Comparison of ENCODE assay signal across 8 mouse cellular contexts in genomic region chr4:133277104-133278026, GRCm38 (mm10). TPM values are rescaled to one million over a fixed set of nuclear protein-coding genes. Genes with fewer than 3 reads are reported as not detected.
DNase-seq lines count a peak whose midpoint lies in the region; ATAC-seq and TF ChIP-seq lines count a peak whose summit lies in the region.

Gene Tmem222 (minus strand): TSS chr4:133277792.

- H3K27me3 ChIP-seq in embryonic facial prominence, embryonic 13.5 days = no peaks in the 10 kb centered on the region
- H3K27me3 ChIP-seq in heart, adult 2 months (ENCODE audit: control insufficient read depth, insufficient read depth, low read length) = no peaks in the 10 kb centered on the region
- H3K27me3 ChIP-seq in limb, embryonic 13.5 days = no peaks in the 10 kb centered on the region
- H3K27me3 ChIP-seq in midbrain, embryonic 16.5 days (ENCODE audit: control insufficient read depth, insufficient read depth, low read depth, low read length) = no peaks in the 10 kb centered on the region

- H3K36me3 ChIP-seq in embryonic facial prominence, embryonic 13.5 days = no peaks in the 10 kb centered on the region
- H3K36me3 ChIP-seq in heart, adult 2 months (ENCODE audit: control insufficient read depth, insufficient read depth, low read length) = no peaks in the 10 kb centered on the region
- peaks cover 25% of the 10 kb centered on the region; the same call in 1 of the 2 replicates for H3K36me3 ChIP-seq in limb, embryonic 13.5 days
- H3K36me3 ChIP-seq in midbrain, embryonic 16.5 days (ENCODE audit: control insufficient read depth, insufficient read depth, low read length) = no peaks in the 10 kb centered on the region

- peak; percentile 85 for TF ChIP-seq EP300 in heart, adult 2 months (IDR thresholded peaks at IDR 0.05; ENCODE audit: insufficient read depth, low read depth, low read length)

- WGBS in embryonic facial prominence, embryonic 13.5 days = under 1% methylated on average over 73 of the region's 73 CpGs
- WGBS in heart, adult 2 months = under 1% methylated on average over 73 of the region's 73 CpGs
- WGBS in limb, embryonic 13.5 days = under 1% methylated on average over 73 of the region's 73 CpGs
- under 1% methylated on average over 73 of the region's 73 CpGs for WGBS in midbrain, embryonic 16.5 days

- peak; percentile 94 for DNase-seq in 3134 (ENCODE audit: extremely low read depth, insufficient read length, low spot score)
- DNase-seq in adrenal gland, postnatal 36 days = peak; percentile 96
- peak; percentile 96 to 98 for DNase-seq in heart, adult 2 months
- DNase-seq in kidney, adult 8-10 months = peak; percentile 95 to 97
- DNase-seq in spleen, postnatal 10 days (ENCODE audit: low spot score in 2 of 2) = peak; percentile 94 to 96

- peak within 1 kb of the TSS; percentile 91 for H3K9ac ChIP-seq in embryonic facial prominence, embryonic 13.5 days
- H3K9ac ChIP-seq in heart, adult 2 months (ENCODE audit: low read depth, low read length) = peak within 1 kb of the TSS; percentile 83
- peak within 1 kb of the TSS; percentile 91 for H3K9ac ChIP-seq in limb, embryonic 13.5 days
- H3K9ac ChIP-seq in midbrain, embryonic 16.5 days (ENCODE audit: low read depth, low read length) = peak within 1 kb of the TSS; percentile 92

- ATAC-seq in embryonic facial prominence, embryonic 13.5 days (ENCODE audit: insufficient number of reproducible peaks, insufficient read depth, low FRiP score, low TSS enrichment, low read depth) = peak; percentile 80
- peak; percentile 87 for ATAC-seq in limb, embryonic 13.5 days (ENCODE audit: low FRiP score, low read depth)
- peak; percentile 92 for ATAC-seq in midbrain, embryonic 16.5 days

- no peaks in the 10 kb centered on the region for H3K9me3 ChIP-seq in embryonic facial prominence, embryonic 13.5 days
- H3K9me3 ChIP-seq in limb, embryonic 13.5 days = no peaks in the 10 kb centered on the region
- no peaks in the 10 kb centered on the region for H3K9me3 ChIP-seq in midbrain, embryonic 16.5 days (replicated peaks; ENCODE audit: control insufficient read depth, low read length, poor library complexity, severe bottlenecking)

- peak within 1 kb of the TSS; percentile 72 for H3K4me2 ChIP-seq in embryonic facial prominence, embryonic 13.5 days
- H3K4me2 ChIP-seq in limb, embryonic 13.5 days (replicated peaks) = peak within 1 kb of the TSS; percentile 82
- H3K4me2 ChIP-seq in midbrain, embryonic 16.5 days (ENCODE audit: low read length) = peak within 1 kb of the TSS; percentile 72

- no peak for TF ChIP-seq CTCF in heart, adult 2 months (IDR thresholded peaks at IDR 0.05)

- H3K4me3 ChIP-seq in embryonic facial prominence, embryonic 13.5 days = peak within 1 kb of the TSS; percentile 75
- H3K4me3 ChIP-seq in heart, adult 2 months = peak within 1 kb of the TSS; percentile 85
- H3K4me3 ChIP-seq in limb, embryonic 13.5 days = peak within 1 kb of the TSS; percentile 87
- peak within 1 kb of the TSS; percentile 92 for H3K4me3 ChIP-seq in midbrain, embryonic 16.5 days (ENCODE audit: low read depth, low read length)

- intact Hi-C loops in heart, adult 2 months (cut with DNase I) = loop anchor here (2.0 kb wide), 1 partner anchor 61 kb away; no protein-coding TSS in a partner anchor

- peaks cover 36% of the 10 kb centered on the region for H3K4me1 ChIP-seq in embryonic facial prominence, embryonic 13.5 days
- H3K4me1 ChIP-seq in heart, adult 2 months (ENCODE audit: control insufficient read depth, insufficient read depth, low read length) = peaks cover 7% of the 10 kb centered on the region
- peaks cover 42% of the 10 kb centered on the region for H3K4me1 ChIP-seq in limb, embryonic 13.5 days
- H3K4me1 ChIP-seq in midbrain, embryonic 16.5 days (ENCODE audit: control insufficient read depth, insufficient read depth, low read length) = peaks cover 20% of the 10 kb centered on the region

- H3K27ac ChIP-seq in embryonic facial prominence, embryonic 13.5 days = peak within 1 kb of the TSS; percentile 92
- H3K27ac ChIP-seq in heart, adult 2 months = peak within 1 kb of the TSS; percentile 70
- H3K27ac ChIP-seq in limb, embryonic 13.5 days = peak within 1 kb of the TSS; percentile 92
- H3K27ac ChIP-seq in midbrain, embryonic 16.5 days (ENCODE audit: low read length) = peak within 1 kb of the TSS; percentile 92

- 0 out of 2 replicates have a peak, but pooled peaks have one; percentile 66 for TF ChIP-seq POLR2A in heart, adult 2 months (IDR thresholded peaks at IDR 0.05; ENCODE audit: insufficient read depth, low read depth, low read length)

- peaks cover 4% of the 10 kb centered on the region for H3K79me2 ChIP-seq in heart, adult 2 months (replicated peaks; ENCODE audit: control insufficient read depth, insufficient read depth, low read length)

RNA-seq across cellular contexts. Expression of gene Tmem222, which starts in this region (rescaled TPM):
- total RNA-seq in adrenal gland, postnatal 36 days (2021) = 10 to 100 TPM; 64.0 to 74.4 TPM
- 84.4 and 89.9 TPM in 2 replicates for polyA plus RNA-seq in embryonic facial prominence, embryonic 13.5 days (2015; fragmentation: Nextera tagmentation; extraction: Ambion mirVana)
- total RNA-seq in heart, adult 2 months (2021) = 10 to 100 TPM; 31.9 to 33.9 TPM
- 48.3 and 72.9 TPM in 2 replicates for polyA plus RNA-seq in heart, adult 2 months (2012; rRNA removed)
- polyA plus RNA-seq in limb, embryonic 13.5 days (2015; fragmentation: Nextera tagmentation; extraction: Ambion mirVana) = 84.0 and 86.8 TPM in 2 replicates
- polyA plus RNA-seq in midbrain, embryonic 16.5 days (2015; fragmentation: Nextera tagmentation; extraction: Ambion mirVana) = 111 and 121 TPM in 2 replicates

Comparison
In these comparisons a context has a peak if more than half of its experiments do, and no peak if none do; other contexts are left out.
1. Peak in every context shown above with its lines: DNase-seq, ATAC-seq, H3K4me3 ChIP-seq and H3K27ac ChIP-seq.